ENCODE assay signal across 9 mouse cellular contexts in the genomic region with DNA sequence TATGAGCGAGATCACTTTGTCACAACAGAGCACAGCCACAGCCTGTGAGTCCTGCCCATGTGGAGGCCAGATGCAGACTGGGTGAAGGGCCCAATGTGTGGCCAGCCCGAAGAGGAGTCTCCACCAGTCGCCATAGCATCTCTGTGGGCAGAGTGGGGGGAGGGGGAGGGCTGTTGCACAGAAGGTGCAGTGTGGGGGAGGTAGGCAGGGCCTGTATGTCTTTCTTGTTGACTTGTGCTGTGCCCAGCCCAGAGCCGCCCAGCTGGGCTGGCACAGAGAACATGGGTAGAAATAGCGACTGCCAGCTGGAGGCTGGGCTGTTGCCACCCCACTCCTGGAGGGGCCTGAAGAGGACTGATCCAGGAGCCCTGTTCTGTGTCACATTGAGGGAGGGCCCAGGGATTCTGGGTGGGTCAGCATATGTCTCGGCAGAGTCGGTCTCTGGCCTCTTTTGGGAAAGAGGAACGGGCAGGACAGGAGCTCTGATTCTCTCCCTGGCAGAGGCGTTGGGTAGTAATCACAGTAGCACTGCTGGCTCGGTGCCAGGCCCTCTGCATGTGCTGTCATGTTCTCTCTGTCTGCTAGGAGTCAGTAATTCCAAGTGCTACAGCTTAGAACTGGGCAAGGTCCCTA. TPM values are rescaled to one million over a fixed set of nuclear protein-coding genes. Genes with fewer than 3 reads are reported as not detected.
DNase-seq lines count a peak whose midpoint lies in the region; ATAC-seq lines count a peak whose summit lies in the region.
"Had no signal": no experiment of that assay in that cellular context is flagged by ENCODE, and none has a peak within 500 bp of the region (broad histone marks: within the 10 kb centered on the region; RNA-seq: fewer than 3 reads in every experiment).

No protein-coding gene starts in this region.

- 34% methylated on average over 10 of the region's 10 CpGs for WGBS in hindbrain, embryonic 13.5 days
- 61% methylated on average over 10 of the region's 10 CpGs for WGBS in midbrain, embryonic 12.5 days

- DNase-seq in adrenal gland, adult (ENCODE audit: inconsistent age in 2 of 2, low spot score in 1 of 2), result peak; percentile 81 to 86
- DNase-seq in cerebellum, adult 9-11 months, result peak; percentile 94
- DNase-seq in gastrocnemius, adult 8-10 months (ENCODE audit: low spot score in 2 of 2), result peak; percentile 73 to 81
- peak; percentile 66 to 79 for DNase-seq in layer of hippocampus, postnatal 25 days (ENCODE audit: extremely low spot score in 1 of 2, low spot score in 1 of 2)
- DNase-seq in telencephalon, adult 2 months (ENCODE audit: low read depth, low spot score), result peak; percentile 67

- H3K36me3 ChIP-seq in hindbrain, embryonic 13.5 days, result peaks cover 17% of the 10 kb centered on the region
- 0 out of 2 replicates have a peak, but pooled peaks cover 8% of the 10 kb centered on the region for H3K36me3 ChIP-seq in midbrain, embryonic 12.5 days

- H3K4me2 ChIP-seq in hindbrain, embryonic 13.5 days, result peak overlapping the region; percentile 17; the same call in 1 of the 2 replicates
- H3K4me2 ChIP-seq in midbrain, embryonic 12.5 days (replicated peaks), result no peak overlapping the region

- H3K27me3 ChIP-seq in hindbrain, embryonic 13.5 days, result no peaks in the 10 kb centered on the region
- no peaks in the 10 kb centered on the region for H3K27me3 ChIP-seq in midbrain, embryonic 12.5 days

- peak overlapping the region; percentile 92 for H3K27ac ChIP-seq in hindbrain, embryonic 13.5 days
- H3K27ac ChIP-seq in midbrain, embryonic 12.5 days (replicated peaks), result no peak overlapping the region; the same call in 1 of the 2 replicates
- H3K27ac ChIP-seq: macrophage had no signal

- no peak overlapping the region for H3K4me3 ChIP-seq in hindbrain, embryonic 13.5 days
- H3K4me3 ChIP-seq in midbrain, embryonic 12.5 days, result no peak overlapping the region

- peak overlapping the region; percentile 56 for H3K9ac ChIP-seq in hindbrain, embryonic 13.5 days
- H3K9ac ChIP-seq in midbrain, embryonic 12.5 days (replicated peaks), result peak overlapping the region; percentile 33; the same call in 1 of the 2 replicates

- H3K4me1 ChIP-seq in hindbrain, embryonic 13.5 days (replicated peaks), result peaks cover 83% of the 10 kb centered on the region
- peaks cover 71% of the 10 kb centered on the region for H3K4me1 ChIP-seq in midbrain, embryonic 12.5 days

- peak; percentile 58 for ATAC-seq in hindbrain, embryonic 13.5 days (ENCODE audit: low FRiP score)
- no peak for ATAC-seq in midbrain, embryonic 12.5 days (ENCODE audit: low FRiP score, low read depth)
- no peak for ATAC-seq in inflammation-experienced regulatory T-cells, adult 6 months

- H3K9me3 ChIP-seq in hindbrain, embryonic 13.5 days, result no peaks in the 10 kb centered on the region
- no peaks in the 10 kb centered on the region for H3K9me3 ChIP-seq in midbrain, embryonic 12.5 days

RNA-seq across cellular contexts. Expression of a gene that starts 18.2 kb away (rescaled TPM):
- 1 to 10 TPM; 5.6 to 7.9 (median 6.2) TPM for total RNA-seq in gastrocnemius, adult 8-10 months (2022)
- 144 and 150 TPM in 2 replicates for polyA plus RNA-seq in hindbrain, embryonic 13.5 days (2015; fragmentation: Nextera tagmentation; extraction: Ambion mirVana)
- total RNA-seq in layer of hippocampus, postnatal 25 days (2021), result 100 to 1,000 TPM; 259 to 284 TPM
- polyA plus RNA-seq in midbrain, embryonic 12.5 days (2016; fragmentation: Nextera tagmentation; extraction: Ambion mirVana), result 75.8 and 90.3 TPM in 2 replicates
- polyA plus RNA-seq in inflammation-experienced regulatory T-cells, adult 6 months (2017; shearing (Covaris generic)), result 1 to 10 TPM in 2 of 3 experiments, under 1 TPM in 1; 0.63 to 1.4 (median 1.4) TPM

RNA-seq across cellular contexts. Expression of a gene that starts 50.4 kb away (rescaled TPM):
- total RNA-seq in gastrocnemius, adult 8-10 months (2022), result 10 to 100 TPM; 14.5 to 18.4 (median 17.5) TPM
- 0.12 and 0.19 TPM in 2 replicates for polyA plus RNA-seq in hindbrain, embryonic 13.5 days (2015; fragmentation: Nextera tagmentation; extraction: Ambion mirVana)
- total RNA-seq in layer of hippocampus, postnatal 25 days (2021), result under 1 TPM; 0.25 to 0.49 TPM
- polyA plus RNA-seq in midbrain, embryonic 12.5 days (2016; fragmentation: Nextera tagmentation; extraction: Ambion mirVana), result 0.09 TPM in 1 of 2 replicates, not detected in the other
- under 1 TPM; 0.20 to 0.54 (median 0.38) TPM for polyA plus RNA-seq in inflammation-experienced regulatory T-cells, adult 6 months (2017; shearing (Covaris generic))
- polyA plus RNA-seq: macrophage had no signal

Comparison
In these comparisons a context has a peak if more than half of its experiments do, and no peak if none do; other contexts are left out.
1. RNA of a gene that starts 18.2 kb away (polyA plus RNA-seq): 144 to 150 TPM in hindbrain, embryonic 13.5 days and 75.8 to 90.3 TPM in midbrain, embryonic 12.5 days; 0.63 to 1.4 TPM in inflammation-experienced regulatory T-cells, adult 6 months; every median in the first group is over 10 times any median in the second.
2. Peak in every context shown above with its lines, with median percentiles within 50 percentile points of each other: DNase-seq.